Mouse (Mus musculus) embryo, embryonic 10 days (tissue): ENCODE data around the gene Ncam1.

ENCODE experiments used
- DNase-seq: peaks from one replicate; pipeline ENCODE4 v3.0.0-alpha.2; 2015; ENCODE audit warnings: low spot score

Gene Ncam1

GRCm38 (mm10) chr9:49675696-49676465 is 122.8 kb downstream of the Ncam1 start:
- DNase-seq = no peak

DNA sequence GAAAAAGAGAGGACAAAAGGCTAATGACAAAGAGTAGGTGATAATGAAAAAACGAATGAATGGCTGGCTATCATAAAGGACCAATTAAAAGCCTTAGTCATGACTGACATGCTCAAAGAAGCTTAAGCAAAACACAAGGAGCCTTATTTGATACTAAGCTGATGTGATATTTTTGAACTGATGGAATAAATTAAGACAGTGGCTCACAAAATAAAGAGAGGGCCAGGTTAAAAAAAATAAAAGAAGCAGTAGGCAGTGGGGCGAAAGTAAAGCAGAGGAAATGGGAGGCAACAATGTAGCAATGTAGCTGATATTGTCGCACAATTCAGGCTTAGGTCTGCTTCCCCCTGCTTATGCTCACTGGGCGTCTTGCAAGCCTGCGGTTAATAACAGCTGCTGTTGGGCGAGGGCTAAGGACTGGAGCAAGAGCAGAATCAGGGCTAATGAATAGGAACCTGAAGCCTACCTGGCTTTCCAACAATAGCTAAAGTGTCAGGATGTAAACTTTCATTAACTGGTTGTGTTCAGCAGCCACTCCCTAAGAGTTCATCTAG is 126.0 kb downstream of the Ncam1 start:
- DNase-seq = no peak

GRCm38 (mm10) chr9:49667066-49667465 is 131.7 kb downstream of the Ncam1 start:
- DNase-seq = no peak

GRCm38 (mm10) chr9:49665361-49665760 is 133.4 kb downstream of the Ncam1 start:
- no peak for DNase-seq

- DNase-seq = no peak
Measured at GRCm38 (mm10) chr9:49663927-49664320, 134.8 kb downstream of the Ncam1 start.

GRCm38 (mm10) chr9:49662958-49663926 is 135.5 kb downstream of the Ncam1 start:
- no peak for DNase-seq

DNA sequence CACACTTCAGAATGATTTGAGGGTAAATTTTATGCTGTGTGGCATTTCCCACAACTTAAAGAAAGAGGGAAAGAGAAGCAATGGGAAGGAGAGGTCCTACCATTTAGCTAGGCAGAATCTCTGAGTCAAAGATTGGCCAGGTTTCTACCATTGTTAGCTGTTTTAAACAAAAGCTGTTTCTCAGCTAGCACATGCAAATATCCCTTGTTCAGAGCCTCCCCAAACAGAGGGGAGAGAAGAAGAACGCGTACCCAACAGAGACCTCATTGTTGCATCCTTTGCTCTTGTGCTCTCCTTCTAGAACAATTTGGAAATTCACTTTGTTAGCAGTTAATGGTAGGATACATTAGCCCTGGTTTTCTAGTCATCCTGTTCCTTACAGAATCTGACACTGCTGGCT is 137.2 kb downstream of the Ncam1 start:
- no peak for DNase-seq

DNA sequence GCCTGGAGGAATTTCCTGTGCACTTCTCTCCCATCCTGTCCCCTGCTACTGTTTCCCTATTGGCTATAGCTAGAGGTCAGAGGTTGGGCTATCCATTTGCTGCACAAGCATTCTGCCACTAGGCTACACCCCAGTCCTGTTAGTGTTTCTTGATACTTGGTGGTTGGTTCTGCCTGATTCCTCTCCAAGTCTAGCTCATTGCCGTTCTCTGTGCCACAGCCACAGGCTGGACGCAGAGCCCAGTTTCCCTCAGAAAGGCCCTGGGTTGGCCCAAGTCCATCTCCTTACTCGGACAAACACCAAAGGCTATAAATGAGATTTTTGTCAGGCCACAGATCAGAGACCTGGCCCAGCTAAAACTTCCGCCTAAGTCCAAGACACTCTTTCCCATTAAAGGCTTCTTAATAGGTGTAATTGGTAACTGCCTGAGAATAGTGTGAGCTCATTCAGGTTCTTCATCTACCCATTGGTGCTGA is 140.3 kb downstream of the Ncam1 start:
- no peak for DNase-seq

DNA sequence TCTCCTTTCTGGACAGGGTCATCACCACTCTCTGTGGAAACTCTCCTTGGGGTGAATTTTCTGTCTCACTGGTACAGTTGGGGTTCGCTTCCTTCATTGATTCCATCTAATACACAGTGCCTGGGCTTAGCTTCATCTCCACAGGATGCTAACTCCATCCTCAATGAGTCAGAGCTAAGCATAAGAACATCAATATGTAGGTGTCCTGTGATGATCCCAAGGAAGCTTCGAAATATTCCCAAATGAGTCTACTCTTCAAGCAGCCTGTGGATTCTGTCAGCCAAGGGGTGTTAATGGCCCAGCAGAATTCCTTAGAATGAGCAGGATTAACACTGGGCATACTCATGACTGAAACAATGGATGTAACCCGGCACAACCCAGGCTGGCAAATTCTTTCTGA is 144.3 kb downstream of the Ncam1 start:
- DNase-seq = no peak

DNA sequence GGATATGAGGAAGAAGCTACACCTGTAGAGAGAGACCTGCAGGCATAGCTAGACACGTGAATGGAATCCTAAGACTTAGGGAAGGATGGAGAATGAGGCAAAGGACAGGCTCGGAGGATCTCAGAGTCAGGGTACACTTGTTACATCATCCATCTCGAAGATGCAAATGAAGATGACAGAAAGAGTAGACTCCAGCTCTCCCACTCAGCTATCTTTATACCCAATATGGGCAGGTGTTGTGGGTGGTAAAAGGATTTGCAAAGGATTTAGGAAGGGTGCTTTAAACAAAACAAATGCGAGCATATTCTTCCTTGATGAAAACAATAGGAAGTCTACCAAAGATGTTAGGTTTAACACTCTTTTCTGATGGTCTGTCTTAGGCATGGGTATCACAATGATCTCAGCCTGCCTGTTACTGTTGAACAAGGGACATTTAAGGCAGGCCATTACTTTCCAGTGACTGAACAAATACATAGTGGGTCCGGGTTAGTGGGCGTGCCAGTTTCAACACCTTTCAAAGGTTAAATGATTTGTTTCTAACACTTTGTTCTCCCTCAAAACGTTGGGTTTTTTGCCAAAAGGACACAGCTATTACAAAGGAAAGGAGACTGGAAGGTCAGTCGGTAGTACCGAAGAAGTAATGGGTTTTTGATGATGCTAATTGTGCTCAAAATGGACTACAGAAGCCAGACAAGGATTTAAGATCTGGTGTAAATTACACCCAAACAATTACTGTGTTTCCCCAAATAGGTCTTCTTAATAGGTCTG is 145.1 kb downstream of the Ncam1 start:
- DNase-seq = no peak

DNA sequence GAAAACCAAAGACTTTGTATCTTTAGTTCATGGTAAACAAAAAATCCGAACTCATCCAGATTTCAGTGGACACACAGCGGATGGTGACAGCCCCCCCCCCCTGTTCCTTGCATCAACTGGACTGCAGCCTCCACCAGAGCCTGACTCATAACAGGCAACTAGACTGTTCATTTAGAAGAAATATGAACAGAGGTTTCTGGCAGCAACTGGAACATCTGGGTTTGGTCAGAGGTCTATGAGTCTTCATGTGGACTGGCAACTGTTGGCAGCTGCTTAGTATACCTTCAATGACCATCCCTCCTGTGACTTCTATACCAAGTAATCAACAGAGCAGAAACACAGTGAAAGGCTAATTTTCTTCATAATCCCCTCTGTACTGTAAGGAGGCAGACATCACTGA is 154.4 kb downstream of the Ncam1 start:
- DNase-seq = no peak

- DNase-seq = no peak
Measured at GRCm38 (mm10) chr9:49640764-49641163, 158.0 kb downstream of the Ncam1 start.

DNA sequence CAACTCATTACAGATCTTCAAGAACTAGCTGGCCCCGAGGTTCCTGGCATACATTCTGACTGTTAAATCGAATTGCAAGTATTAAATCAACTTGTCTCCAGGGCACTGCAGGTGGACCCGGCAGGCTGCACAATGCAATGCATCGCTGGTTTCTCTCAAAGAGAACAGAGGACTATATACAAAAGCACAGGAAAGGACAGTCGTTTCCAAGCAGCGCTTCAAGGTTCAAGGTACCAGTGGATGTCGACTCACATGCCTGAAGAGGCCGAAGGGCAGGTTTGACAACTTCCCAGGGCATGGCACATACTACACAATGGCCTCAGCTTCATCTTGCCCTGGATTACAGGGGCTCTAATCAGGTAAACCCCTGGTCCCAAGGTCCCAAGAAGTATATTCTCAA is 158.6 kb downstream of the Ncam1 start:
- no peak for DNase-seq

- no peak for DNase-seq
Measured at GRCm38 (mm10) chr9:49637955-49638354, 160.8 kb downstream of the Ncam1 start.

DNA sequence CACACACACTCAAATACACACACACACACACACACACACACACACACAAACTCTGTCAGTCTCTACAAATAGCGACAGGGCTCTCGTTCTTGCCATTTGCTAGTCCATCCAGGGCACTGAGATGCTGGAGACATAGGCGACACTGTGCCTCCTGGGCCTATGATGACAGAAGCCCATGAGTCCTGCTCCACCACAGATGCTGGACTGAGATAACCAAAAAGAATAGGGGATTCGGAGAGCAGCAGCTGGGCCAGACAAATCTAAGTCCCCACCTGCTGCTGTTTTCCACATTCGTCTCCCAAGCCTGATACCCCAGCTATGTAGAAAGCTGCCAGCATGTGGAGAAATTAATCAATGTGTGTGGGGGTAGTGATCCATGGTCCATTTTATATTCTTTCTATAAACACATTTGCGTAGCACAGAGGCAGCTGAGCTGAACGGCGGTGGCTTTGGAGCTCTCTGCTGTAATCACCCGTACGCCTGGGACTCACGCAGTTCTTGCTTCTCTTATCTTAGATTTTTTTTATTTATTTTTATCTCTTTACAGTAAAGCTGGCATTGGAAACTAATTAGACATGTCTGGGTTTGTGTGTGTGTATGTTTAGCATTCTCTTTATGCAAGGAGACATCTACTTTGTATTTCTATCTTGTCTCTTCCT is 162.9 kb downstream of the Ncam1 start:
- no peak for DNase-seq

GRCm38 (mm10) chr9:49632591-49632990 is 166.1 kb downstream of the Ncam1 start:
- no peak for DNase-seq

DNA sequence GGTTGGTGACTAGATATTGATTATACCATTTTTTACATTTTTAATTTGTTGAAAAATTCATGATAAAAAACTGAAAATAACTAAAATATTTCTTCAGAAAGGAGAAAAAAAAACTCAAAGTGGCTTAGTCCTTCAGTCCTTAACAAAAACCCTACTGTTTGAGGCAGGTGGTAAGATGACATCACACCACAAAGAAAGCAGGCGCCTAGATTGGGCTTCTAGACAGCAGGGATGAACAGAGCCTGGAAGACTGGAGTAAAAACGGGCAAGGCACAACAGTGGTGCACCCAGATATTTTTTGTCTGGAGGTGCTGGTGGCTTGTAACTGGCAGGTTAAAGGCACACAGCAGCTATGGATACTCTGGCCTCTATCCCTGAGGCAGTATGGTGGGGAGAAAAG is 168.4 kb downstream of the Ncam1 start:
- DNase-seq = no peak

- DNase-seq = no peak
Measured at GRCm38 (mm10) chr9:49624910-49625309, 173.8 kb downstream of the Ncam1 start.

- no peak for DNase-seq
Measured at GRCm38 (mm10) chr9:49623934-49624505, 174.7 kb downstream of the Ncam1 start.

DNA sequence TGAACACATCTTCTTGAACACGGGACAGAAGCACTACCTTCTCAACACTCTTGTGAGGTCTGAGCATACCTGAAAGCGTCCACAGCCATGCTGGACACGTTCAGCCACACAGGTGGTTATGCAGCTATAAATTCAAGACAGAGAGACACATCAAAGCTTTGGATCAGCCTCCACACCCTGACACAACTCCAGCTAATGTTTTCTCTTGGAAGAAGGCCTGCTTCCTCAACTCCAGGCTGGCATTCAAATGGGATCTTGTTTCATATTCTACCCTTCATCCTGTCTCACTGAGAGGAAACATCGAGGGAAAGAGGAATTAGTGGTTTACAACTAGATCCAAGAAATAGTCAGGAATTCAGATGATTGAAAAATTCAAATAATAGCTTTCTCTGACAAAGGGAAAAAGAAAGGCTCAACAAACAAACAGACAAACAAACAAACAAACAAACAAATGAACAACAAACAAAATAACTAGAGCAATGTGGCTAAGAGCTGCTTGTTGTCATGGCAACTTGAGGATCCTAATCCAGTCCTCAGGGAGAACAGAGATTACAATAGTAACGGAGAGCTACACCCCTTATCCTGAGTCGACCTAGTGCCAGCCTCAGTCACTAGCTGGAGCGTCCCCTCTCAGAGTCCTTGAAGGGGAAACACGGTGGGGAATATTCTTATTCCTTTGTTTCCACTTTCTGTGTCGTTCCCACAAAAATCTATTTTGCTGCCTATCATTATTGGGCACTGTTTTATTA is 175.6 kb downstream of the Ncam1 start:
- DNase-seq = no peak
